Comparison of ENCODE assay signal across 8 mouse cellular contexts in the genomic region with DNA sequence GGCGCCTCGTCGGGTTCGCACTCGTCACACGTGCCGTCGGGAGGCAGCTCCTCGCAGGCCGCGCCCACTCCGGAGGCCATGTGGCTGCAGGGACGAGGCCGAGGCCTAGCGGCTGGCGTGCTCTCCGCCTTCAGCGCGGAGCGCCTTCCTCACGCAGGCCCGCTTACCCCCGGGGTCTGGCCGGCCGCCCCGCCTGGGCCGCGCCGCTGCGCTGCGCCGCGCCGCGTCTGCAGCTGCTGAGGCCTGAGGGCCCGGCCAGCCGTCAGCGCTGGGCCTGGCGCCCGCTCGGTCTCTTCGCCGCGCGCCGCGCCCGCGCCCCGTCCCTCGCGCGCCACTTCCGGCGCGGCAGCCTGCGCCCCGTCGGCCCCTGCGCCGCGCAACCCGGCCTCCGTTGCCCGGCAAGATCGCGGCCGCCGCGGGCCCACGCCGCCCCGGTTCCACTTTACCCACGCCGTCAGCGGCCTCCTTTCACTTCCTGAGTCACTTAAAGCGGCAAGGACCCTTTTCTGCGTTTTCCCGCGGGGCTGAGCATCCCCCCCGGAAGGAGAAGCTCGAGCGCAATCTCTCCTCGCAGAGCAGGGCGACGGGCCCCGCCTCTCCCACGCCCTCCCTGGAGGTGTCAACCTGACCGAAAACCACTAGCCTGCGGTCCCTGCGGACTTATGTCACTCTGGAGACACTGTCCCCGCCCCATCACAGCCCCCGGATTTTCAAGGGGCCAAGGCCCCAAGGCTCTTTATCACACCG. TPM values are rescaled to one million over a fixed set of nuclear protein-coding genes. Genes with fewer than 3 reads are reported as not detected.
DNase-seq lines count a peak whose midpoint lies in the region; ATAC-seq lines count a peak whose summit lies in the region.

No protein-coding gene starts in this region.

- H3K9ac ChIP-seq in hindbrain, embryonic 15.5 days = peak overlapping the region; percentile 71

- under 1% methylated on average over 68 of the region's 94 CpGs for WGBS in hindbrain, embryonic 15.5 days

- no peaks in the 10 kb centered on the region for H3K36me3 ChIP-seq in hindbrain, embryonic 15.5 days

- H3K27me3 ChIP-seq in hindbrain, embryonic 15.5 days = no peaks in the 10 kb centered on the region

- H3K4me3 ChIP-seq in hindbrain, embryonic 15.5 days = peak overlapping the region; percentile 86

- H3K4me2 ChIP-seq in hindbrain, embryonic 15.5 days = peak overlapping the region; percentile 69

- H3K4me1 ChIP-seq in hindbrain, embryonic 15.5 days (replicated peaks) = peaks cover 33% of the 10 kb centered on the region

- ATAC-seq in hindbrain, embryonic 15.5 days (ENCODE audit: low FRiP score, low read depth) = peak; percentile 94

- H3K9me3 ChIP-seq in hindbrain, embryonic 15.5 days = no peaks in the 10 kb centered on the region

- H3K27ac ChIP-seq in hindbrain, embryonic 15.5 days (replicated peaks) = peak overlapping the region; percentile 95

- DNase-seq in T-cell, adult 2 months (ENCODE audit: low spot score) = peak; percentile 83
- peak; percentile 83 to 84 for DNase-seq in cerebellum, postnatal 36 days
- DNase-seq in frontal cortex, postnatal 36 days (ENCODE audit: low spot score in 2 of 2) = peak; percentile 89 to 94
- DNase-seq in left cerebral cortex, adult 11 months (ENCODE audit: low spot score) = peak; percentile 89
- peak; percentile 92 for DNase-seq in lung, postnatal 36 days
- peak; percentile 78 for DNase-seq in retina, embryonic 14.5 days (ENCODE audit: low spot score)
- DNase-seq in thymus, postnatal 36 days = peak; percentile 85 to 90

RNA-seq across cellular contexts. Expression of a gene that starts 6.8 kb away (rescaled TPM):
- polyA plus RNA-seq in hindbrain, embryonic 15.5 days (2015; fragmentation: Nextera tagmentation; extraction: Ambion mirVana) = 63.5 and 63.7 TPM in 2 replicates

RNA-seq across cellular contexts. Expression of a gene that starts 51.5 kb away (rescaled TPM):
- polyA plus RNA-seq in hindbrain, embryonic 15.5 days (2015; fragmentation: Nextera tagmentation; extraction: Ambion mirVana) = 33.4 and 40.1 TPM in 2 replicates

Comparison
In these comparisons a context has a peak if more than half of its experiments do, and no peak if none do; other contexts are left out.
1. Peak in every context shown above with its lines: DNase-seq, ATAC-seq, H3K4me3 ChIP-seq and H3K27ac ChIP-seq.